Mouse (Mus musculus) CH12.LX (cell line): ENCODE data around the gene Mcf2l. TPM values are rescaled to one million over a fixed set of nuclear protein-coding genes. Genes with fewer than 3 reads are reported as not detected.

Experiments
- DNase-seq: peaks from one replicate; pipeline ENCODE4 v3.0.0-alpha.2; 2013; ENCODE audit errors: extremely low read depth
- H3K27ac ChIP-seq: 2 replicates; pipeline ENCODE4 v1.5.1; 2012; ENCODE audit warnings: low read depth, mild to moderate bottlenecking, control low read depth, moderate library complexity; ENCODE audit not compliant: insufficient read depth
- H3K27me3 ChIP-seq: replicated peaks from 2 replicates; pipeline ENCODE3; 2012; ENCODE audit warnings: inconsistent platforms
- H3K36me3 ChIP-seq, 2 experiments: replicated peaks in 1 of 2; 2 replicates each; pipeline versions ENCODE3 to v1.6.1; 2012; ENCODE audit warnings: inconsistent platforms in 1 of 2, low read length in 1 of 2, mild to moderate bottlenecking in 1 of 2, mixed read lengths in 1 of 2, moderate library complexity in 1 of 2; ENCODE audit not compliant: control insufficient read depth in 1 of 2, insufficient read depth in 1 of 2
- H3K4me1 ChIP-seq, 2 experiments: 2 replicates each; pipeline ENCODE4 v1.6.1; 2012; ENCODE audit warnings: inconsistent platforms in 1 of 2, moderate library complexity in 1 of 2; ENCODE audit not compliant: insufficient read depth in 2 of 2, control insufficient read depth in 1 of 2
- H3K4me2 ChIP-seq: 2 replicates; pipeline ENCODE4 v1.6.1; 2012; ENCODE audit warnings: low read depth, mild to moderate bottlenecking, control low read depth; ENCODE audit not compliant: poor library complexity, insufficient read depth, severe bottlenecking
- H3K4me3 ChIP-seq, 3 experiments: fragments of 150-350 bp in 1 of 3; sonication (generic) in 1 of 3; replicated peaks in 1 of 3; 2 replicates each; pipeline versions ENCODE3 to v1.5.1; 2011 to 2012; ENCODE audit warnings: low read depth in 2 of 3, low read length in 2 of 3, mild to moderate bottlenecking in 2 of 3, moderate library complexity in 2 of 3, control low read depth in 1 of 3, improper control_type of control experiment in 1 of 3, inconsistent platforms in 1 of 3, mixed read lengths in 1 of 3; ENCODE audit not compliant: poor library complexity in 1 of 3
- H3K79me2 ChIP-seq: replicated peaks from 2 replicates; pipeline ENCODE4 v1.6.1; 2012; ENCODE audit warnings: mild to moderate bottlenecking, moderate library complexity; ENCODE audit not compliant: control insufficient read depth, poor library complexity, insufficient read depth, severe bottlenecking; ENCODE audit errors: extremely low read depth
- H3K9ac ChIP-seq: 2 replicates; pipeline ENCODE4 v1.6.1; 2012; ENCODE audit warnings: low read depth, mild to moderate bottlenecking, control low read depth, moderate library complexity; ENCODE audit not compliant: insufficient read depth
- H3K9me3 ChIP-seq: replicated peaks from 2 replicates; pipeline ENCODE3; 2012; ENCODE audit warnings: low read length, inconsistent platforms, mixed read lengths
- BHLHE40 ChIP-seq: IDR thresholded peaks from 2 replicates; pipeline ENCODE4 v1.6.1; 2011; ENCODE audit warnings: mild to moderate bottlenecking, low read depth, low read length, improper control_type of control experiment
- CTCF ChIP-seq, 2 experiments: IDR thresholded peaks in 1 of 2; conservative IDR thresholded peaks in 1 of 2; 2 replicates each; pipeline ENCODE4 v1.5.1; 2011 to 2012; ENCODE audit warnings: low read depth in 2 of 2, low read length in 2 of 2, improper control_type of control experiment in 1 of 2, inconsistent platforms in 1 of 2, mild to moderate bottlenecking in 1 of 2, moderate library complexity in 1 of 2
- IRF4 ChIP-seq: IDR thresholded peaks from 2 replicates; pipeline ENCODE4 v1.6.1; 2014; ENCODE audit warnings: low read depth, mild to moderate bottlenecking, inconsistent platforms, low read length, improper control_type of control experiment
- JUND ChIP-seq: conservative IDR thresholded peaks from 2 replicates; pipeline ENCODE4 v1.6.1; 2011; ENCODE audit warnings: low read depth, low read length, improper control_type of control experiment
- MAFK ChIP-seq: IDR thresholded peaks from 2 replicates; pipeline ENCODE4 v1.6.1; 2011; ENCODE audit warnings: low read length, improper control_type of control experiment; ENCODE audit not compliant: insufficient replicate concordance
- MAX ChIP-seq: IDR thresholded peaks from 2 replicates; pipeline ENCODE4 v1.6.1; 2011; ENCODE audit warnings: low read length, improper control_type of control experiment
- MEF2A ChIP-seq: IDR thresholded peaks from 2 replicates; pipeline ENCODE4 v1.6.1; 2014; ENCODE audit warnings: low read depth, mild to moderate bottlenecking, inconsistent platforms, low read length, improper control_type of control experiment, borderline replicate concordance
- NELFE ChIP-seq: IDR thresholded peaks from 2 replicates; pipeline ENCODE4 v1.6.1; 2011; ENCODE audit warnings: low read depth, low read length, improper control_type of control experiment
- NRF1 ChIP-seq: IDR thresholded peaks from 2 replicates; pipeline ENCODE4 v1.6.1; 2014; ENCODE audit warnings: low read depth, mild to moderate bottlenecking, inconsistent platforms, low read length, improper control_type of control experiment, moderate library complexity
- PAX5 ChIP-seq: IDR thresholded peaks from 2 replicates; pipeline ENCODE4 v1.6.1; 2012; ENCODE audit warnings: low read length, inconsistent platforms, mixed read lengths
- SMC3 ChIP-seq: IDR thresholded peaks from 2 replicates; pipeline ENCODE4 v1.6.1; 2011; ENCODE audit warnings: low read depth, low read length, improper control_type of control experiment
- ZKSCAN1 ChIP-seq: IDR thresholded peaks from 2 replicates; pipeline ENCODE4 v1.6.1; 2012; ENCODE audit warnings: low read depth, inconsistent platforms, low read length, improper control_type of control experiment, borderline replicate concordance
- ZNF384 ChIP-seq: IDR thresholded peaks from 2 replicates; pipeline ENCODE4 v1.6.1; 2012; ENCODE audit warnings: low read depth, low read length, improper control_type of control experiment, inconsistent platforms
- dilution Hi-C: fragments of 300-500 bp; cut with MboI; formaldehyde crosslinking; loops from 2 replicates; pipeline ENCODE4 v1.14.3; 2020; ENCODE audit warnings: low sequenced_read_pairs; ENCODE audit not compliant: extremely low pct_unique_long_range_greater_than_20kb, extremely low pct_ligation_motif_present
- in situ Hi-C: fragments of 300-500 bp; cut with MboI; formaldehyde crosslinking; loops from 3 replicates; pipeline ENCODE4 v1.14.3; 2019; ENCODE audit warnings: low sequenced_read_pairs, low pct_ligation_motif_present, low pct_unique_long_range_greater_than_20kb, mixed read lengths
- polyA plus RNA-seq: library from polyadenylated mRNA; unstranded; fragments of >175 nt; gene quantifications from 2 replicates; pipeline ENCODE4 v1.2.1, GENCODE M21; 2012; ENCODE audit warnings: low read depth; ENCODE audit not compliant: insufficient read length
- total RNA-seq, 2 experiments: library from RNA; depleted of rRNA; stranded (reverse); fragments of 300-350 nt in 1 of 2; fragments of >200 nt in 1 of 2; gene quantifications; 2 replicates each; pipeline ENCODE4 v1.2.3; 2012 to 2014

Mcf2l gene
- total and polyA plus RNA-seq, 3 experiments, result not detected

DNA sequence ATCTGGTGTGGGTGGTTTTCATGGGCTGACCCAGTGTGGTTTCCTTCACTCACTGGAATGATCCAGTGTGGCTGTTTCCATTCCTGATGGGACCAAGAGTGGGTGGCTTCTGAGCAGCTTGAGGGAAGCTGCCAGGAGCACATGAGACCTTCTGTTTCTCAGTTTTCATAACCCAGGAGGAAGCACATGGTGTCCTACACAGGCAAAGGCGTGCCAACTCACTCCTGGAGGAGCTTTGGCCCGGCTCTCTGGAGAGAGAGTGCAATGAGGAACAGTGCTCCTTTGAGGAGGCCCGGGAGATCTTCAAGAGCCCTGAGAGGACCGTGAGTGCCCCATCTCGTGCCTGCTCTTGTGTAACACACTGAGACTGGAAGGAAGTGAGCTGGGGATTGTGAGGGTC is 154.9 kb downstream of the Mcf2l start:
- Histone ChIP-seq H3K9ac (no peak overlapping the region), H3K79me2 (no peaks in the 10 kb centered on the region), H3K4me3 (no peak overlapping the region), H3K36me3 (no peaks in the 10 kb centered on the region), H3K9me3 (no peaks in the 10 kb centered on the region), H3K4me2 (no peak overlapping the region), H3K27ac (no peak overlapping the region), H3K4me1 (no peaks in the 10 kb centered on the region; a peak in 1 of 4 replicates), H3K27me3 (peaks cover 95% of the 10 kb centered on the region)
- dilution Hi-C loops (no loop called here), in situ Hi-C loops (no loop called here)
- no peak for DNase-seq
- TF ChIP-seq ZNF384 (no peak), NELFE (no peak), PAX5 (no peak), ZKSCAN1 (no peak)

GRCm38 (mm10) chr8:13036346-13036812 is 162.8 kb downstream of the Mcf2l start:
- Histone ChIP-seq H3K9ac (no peak overlapping the region), H3K36me3 (no peaks in the 10 kb centered on the region), H3K4me2 (no peak overlapping the region), H3K4me3 (no peak overlapping the region), H3K9me3 (no peaks in the 10 kb centered on the region), H3K79me2 (no peaks in the 10 kb centered on the region), H3K4me1 (peaks cover 0 to 3% of the 10 kb centered on the region in 2 experiments; a peak in 1 of 4 replicates), H3K27me3 (peaks cover 96% of the 10 kb centered on the region), H3K27ac (no peak overlapping the region)
- in situ Hi-C loops (no loop called here), dilution Hi-C loops (no loop called here)
- DNase-seq, result no peak
- no peak for TF ChIP-seq JUND
- TF ChIP-seq MAX, result no peak
- TF ChIP-seq ZKSCAN1, result no peak
- TF ChIP-seq MAFK, result no peak
- TF ChIP-seq IRF4, result no peak
- TF ChIP-seq BHLHE40, result no peak
- no peak for TF ChIP-seq SMC3
- TF ChIP-seq NRF1, result no peak
- no peak for TF ChIP-seq MEF2A
- TF ChIP-seq CTCF (conservative IDR thresholded peaks at IDR 0.05 in 1 of 2, IDR thresholded peaks at IDR 0.05 in 1 of 2; ENCODE audit: low read depth in 2 of 2, low read length in 2 of 2), result no peak

- no peak within 1 kb of the TSS for H3K9ac ChIP-seq
- no peak for DNase-seq
- in situ Hi-C loops, result no loop called here
- no peak within 1 kb of the TSS for H3K4me2 ChIP-seq
- no peak within 1 kb of the TSS for H3K27ac ChIP-seq
- TF ChIP-seq ZNF384, result no peak
- no peak for TF ChIP-seq JUND
- TF ChIP-seq, all 38 proteins: peak for 0
- no peak within 1 kb of the TSS for H3K4me3 ChIP-seq
- no peaks in the 10 kb centered on the region for H3K36me3 ChIP-seq
- no peaks in the 10 kb centered on the region for H3K9me3 ChIP-seq
- peaks cover 94% of the 10 kb centered on the region for H3K27me3 ChIP-seq
- dilution Hi-C loops, result no loop called here
- H3K79me2 ChIP-seq, result no peaks in the 10 kb centered on the region
- H3K4me1 ChIP-seq, result peaks cover 0 to 3% of the 10 kb centered on the region in 2 experiments; a peak in 1 of 4 replicates
These were observed 163.4 kb downstream of the Mcf2l start, which contains the start of gene F10 for GRCm38 (mm10) chr8:13037015-13037414. F10 (plus strand) TSS chr8:13037308.
